ENCODE assay signal across 22 mouse cellular contexts in genomic region chr11:105373881-105374280, GRCm38 (mm10).
DNase-seq lines count a peak whose midpoint lies in the region; ATAC-seq lines count a peak whose summit lies in the region.
"Had no signal": no experiment of that assay in that cellular context is flagged by ENCODE, and none has a peak within 500 bp of the region (broad histone marks: within the 10 kb centered on the region; RNA-seq: fewer than 3 reads in every experiment).

No protein-coding gene starts in this region.

- H3K27ac ChIP-seq in heart, embryonic 10.5 days = peak overlapping the region; percentile 78
- no peak overlapping the region for H3K27ac ChIP-seq in kidney, embryonic 15.5 days
- H3K27ac ChIP-seq: embryonic facial prominence, embryonic 12.5 days; forebrain, embryonic 15.5 days; hindbrain, embryonic 14.5 days; intestine, embryonic 15.5 days; left cerebral cortex, adult 2 months; limb, embryonic 10.5 days; midbrain, embryonic 10.5 days; neural tube, embryonic 12.5 days; stomach, embryonic 15.5 days had no signal

- no peak overlapping the region for H3K4me2 ChIP-seq in kidney, embryonic 15.5 days
- H3K4me2 ChIP-seq: embryonic facial prominence, embryonic 12.5 days; forebrain, embryonic 15.5 days; hindbrain, embryonic 14.5 days; intestine, embryonic 15.5 days; neural tube, embryonic 12.5 days; stomach, embryonic 15.5 days had no signal

- H3K9ac ChIP-seq in kidney, embryonic 15.5 days = no peak overlapping the region
- H3K9ac ChIP-seq: embryonic facial prominence, embryonic 12.5 days; forebrain, embryonic 15.5 days; hindbrain, embryonic 14.5 days; intestine, embryonic 15.5 days; liver, embryonic 15.5 days; neural tube, embryonic 12.5 days; stomach, embryonic 15.5 days had no signal

- no peak overlapping the region for H3K4me3 ChIP-seq in heart, embryonic 10.5 days
- H3K4me3 ChIP-seq in kidney, embryonic 15.5 days (replicated peaks) = no peak overlapping the region
- H3K4me3 ChIP-seq: embryonic facial prominence, embryonic 12.5 days; forebrain, embryonic 15.5 days; intestine, embryonic 15.5 days; left cerebral cortex, adult 2 months; limb, embryonic 10.5 days; liver, embryonic 15.5 days; midbrain, embryonic 10.5 days; neural tube, embryonic 12.5 days; stomach, embryonic 15.5 days had no signal

- peaks cover 50% of the 10 kb centered on the region for H3K4me1 ChIP-seq in heart, embryonic 10.5 days
- H3K4me1 ChIP-seq in kidney, embryonic 15.5 days = peaks cover 27% of the 10 kb centered on the region
- H3K4me1 ChIP-seq: embryonic facial prominence, embryonic 12.5 days; forebrain, embryonic 15.5 days; intestine, embryonic 15.5 days; midbrain, embryonic 10.5 days; neural tube, embryonic 12.5 days; stomach, embryonic 15.5 days had no signal

- H3K27me3 ChIP-seq in heart, embryonic 10.5 days (ENCODE audit: insufficient read depth, poor library complexity, severe bottlenecking) = no peaks in the 10 kb centered on the region
- H3K27me3 ChIP-seq in kidney, embryonic 15.5 days = no peaks in the 10 kb centered on the region
- H3K27me3 ChIP-seq: embryonic facial prominence, embryonic 12.5 days; forebrain, embryonic 15.5 days; intestine, embryonic 15.5 days; neural tube, embryonic 12.5 days; Patski; stomach, embryonic 15.5 days had no signal

- no peak for DNase-seq in heart, embryonic 10.5 days (ENCODE audit: low spot score)
- no peak for DNase-seq in heart, postnatal 4 days
- DNase-seq in kidney, adult 18-20 months = peak; percentile 18
- peak; percentile 32 to 59 for DNase-seq in adrenal gland, postnatal 36 days
- DNase-seq in kidney, postnatal 36 days = peak; percentile 50 to 67
- DNase-seq in embryo, embryonic 9.5 days (ENCODE audit: extremely low spot score) = no peak
- DNase-seq: B cell, adult 2 months; cerebellum, adult 8-10 months; thymus, adult 2 months had no signal

- 41% methylated on average over 8 of the region's 8 CpGs for WGBS in heart, embryonic 10.5 days
- 60% methylated on average over 8 of the region's 8 CpGs for WGBS in kidney, embryonic 15.5 days

- no peaks in the 10 kb centered on the region for H3K9me3 ChIP-seq in heart, embryonic 10.5 days
- no peaks in the 10 kb centered on the region for H3K9me3 ChIP-seq in kidney, embryonic 15.5 days (replicated peaks)
- H3K9me3 ChIP-seq: embryonic facial prominence, embryonic 12.5 days; forebrain, embryonic 15.5 days; intestine, embryonic 15.5 days; limb, embryonic 10.5 days; liver, embryonic 15.5 days; midbrain, embryonic 10.5 days; neural tube, embryonic 12.5 days; stomach, embryonic 15.5 days had no signal

- ATAC-seq in kidney, embryonic 15.5 days (replicated peaks; ENCODE audit: low FRiP score) = no peak; the same call in 1 of the 2 replicates
- ATAC-seq: activated CD4-positive, CD25-positive, alpha-beta regulatory T cell, adult 4 months; forebrain, embryonic 15.5 days; intestine, embryonic 15.5 days; Patski had no signal

- 0 out of 2 replicates have a peak, but pooled peaks cover 4% of the 10 kb centered on the region for H3K36me3 ChIP-seq in heart, embryonic 10.5 days
- no peaks in the 10 kb centered on the region for H3K36me3 ChIP-seq in kidney, embryonic 15.5 days
- H3K36me3 ChIP-seq: embryonic facial prominence, embryonic 12.5 days; forebrain, embryonic 15.5 days; intestine, embryonic 15.5 days; limb, embryonic 10.5 days; liver, embryonic 15.5 days; midbrain, embryonic 10.5 days; neural tube, embryonic 12.5 days; stomach, embryonic 15.5 days had no signal

Comparison
In these comparisons a context has a peak if more than half of its experiments do, and no peak if none do; other contexts are left out.
1. DNase-seq: peak in kidney, adult 18-20 months (single experiment), adrenal gland, postnatal 36 days (2 of 2) and kidney, postnatal 36 days (2 of 2); none in heart, embryonic 10.5 days (single experiment), heart, postnatal 4 days (single experiment) and embryo, embryonic 9.5 days (single experiment).